Mouse (Mus musculus) left cerebral cortex, postnatal 25 days (tissue): ENCODE measurements at regions not wholly inside any gene's neighbourhood (a gene's known extent, or its start where the extent isn't known, plus 50 kb on each side); places are given as distances from the start of the nearest gene placed in this dataset.

Experiments
- DNase-seq, 2 experiments: peaks; one replicate each; pipeline ENCODE4 v3.0.0; 2022; ENCODE audit warnings: low spot score in 2 of 2, mixed read lengths in 1 of 2
- intact Hi-C: fragments of 180-260 bp; cut with DNase I; formaldehyde crosslinking; loops from one replicate; pipeline ENCODE4 v1.15.1; 2025

DNA sequence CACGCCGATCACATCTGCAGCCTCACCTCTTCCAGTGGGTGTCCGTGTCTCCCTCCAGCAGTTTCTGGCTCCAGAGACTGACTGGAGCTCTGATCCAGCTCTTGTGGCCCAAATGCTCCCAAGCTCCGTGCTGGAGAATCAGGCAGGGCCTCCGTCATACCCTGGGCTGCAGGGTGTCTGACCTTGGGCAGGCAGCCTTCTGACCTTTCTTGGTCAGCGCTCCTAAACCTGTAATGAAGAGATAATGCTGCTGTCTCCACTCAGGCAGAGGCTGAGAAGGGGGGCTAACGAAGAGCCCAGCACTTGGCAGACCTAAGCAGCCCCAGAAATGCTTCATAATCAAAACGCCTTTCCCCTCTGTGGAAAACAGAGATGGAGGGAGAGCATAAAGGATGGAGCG is 89.9 kb upstream of the Mef2a start:
- no peak for DNase-seq
- intact Hi-C loops: loop anchor here (5.0 kb wide), 1 partner anchor 90 kb away; the partner anchor contains the start of gene Mef2a

DNA sequence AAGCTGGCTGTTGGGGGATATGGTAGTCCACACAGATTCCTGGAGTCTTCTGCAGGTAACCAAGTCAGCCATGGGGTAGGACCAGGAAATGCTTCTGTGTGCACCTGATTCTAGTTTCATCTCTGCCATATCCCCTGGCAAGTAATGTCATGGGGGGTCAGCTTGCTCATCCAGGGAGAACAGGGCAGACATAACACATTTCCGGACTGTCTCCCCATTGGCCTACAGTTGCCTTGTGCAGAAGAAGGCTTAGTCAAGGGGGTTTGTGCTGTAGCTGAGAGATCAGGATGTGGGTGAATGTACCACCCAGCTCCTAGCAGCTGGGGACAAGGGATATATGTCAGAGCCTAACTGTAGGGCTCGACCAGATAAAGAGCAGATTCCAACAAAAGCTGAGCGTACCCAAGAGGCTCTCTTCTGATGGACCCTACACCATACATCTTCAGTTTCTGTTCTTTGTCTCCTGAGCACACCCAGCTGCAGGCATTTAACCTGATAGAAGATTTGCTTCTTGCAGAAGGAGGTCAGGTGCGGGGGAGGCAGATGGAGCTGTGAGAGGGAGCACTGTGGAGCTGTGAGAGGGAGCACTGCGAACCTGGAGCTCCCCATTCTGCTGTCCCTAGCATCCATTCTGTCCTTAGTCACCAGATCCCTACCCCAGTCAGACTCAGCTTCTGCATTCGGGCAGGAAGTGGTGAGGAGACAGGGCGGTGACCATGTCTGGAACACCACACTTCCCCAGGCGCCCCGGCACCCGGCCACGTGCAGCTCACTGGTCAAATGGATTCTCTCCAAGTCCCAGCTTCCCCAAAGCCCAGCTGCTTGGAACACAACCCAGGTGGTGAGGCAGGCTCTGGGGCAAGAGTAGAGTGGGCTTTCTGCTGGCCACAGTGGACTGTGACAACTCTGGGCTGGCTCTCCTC is 88.9 kb upstream of the Mef2a start:
- intact Hi-C loops: loop anchor here (5.0 kb wide), 1 partner anchor 89 kb away; the partner anchor contains the start of gene Mef2a
- DNase-seq: peak; percentile 56 to 70

DNA sequence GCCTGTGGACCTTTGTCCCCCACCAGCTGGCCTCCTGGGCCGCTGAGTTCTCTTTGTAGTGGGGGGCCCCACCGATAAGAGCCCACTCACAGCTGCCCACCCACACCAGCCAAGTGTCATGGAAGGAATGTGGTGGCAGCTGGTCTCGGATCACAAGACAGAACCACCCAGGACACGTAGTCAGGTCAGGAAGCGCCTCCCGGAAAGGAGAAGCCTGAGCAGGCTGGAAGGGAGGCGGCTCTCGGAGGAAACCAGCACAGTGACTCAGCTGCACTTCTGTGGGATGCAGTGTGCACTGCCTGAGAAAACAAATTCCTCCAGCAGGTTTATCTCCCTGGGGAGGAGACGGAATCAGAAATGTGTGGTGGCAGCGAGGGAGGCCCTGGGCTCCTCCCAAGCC is 87.2 kb upstream of the Mef2a start:
- peak in 1 of 2 experiments; percentile 79 for DNase-seq
- intact Hi-C loops: loop anchor here (5.0 kb wide), 1 partner anchor 88 kb away; the partner anchor contains the start of gene Mef2a

DNA sequence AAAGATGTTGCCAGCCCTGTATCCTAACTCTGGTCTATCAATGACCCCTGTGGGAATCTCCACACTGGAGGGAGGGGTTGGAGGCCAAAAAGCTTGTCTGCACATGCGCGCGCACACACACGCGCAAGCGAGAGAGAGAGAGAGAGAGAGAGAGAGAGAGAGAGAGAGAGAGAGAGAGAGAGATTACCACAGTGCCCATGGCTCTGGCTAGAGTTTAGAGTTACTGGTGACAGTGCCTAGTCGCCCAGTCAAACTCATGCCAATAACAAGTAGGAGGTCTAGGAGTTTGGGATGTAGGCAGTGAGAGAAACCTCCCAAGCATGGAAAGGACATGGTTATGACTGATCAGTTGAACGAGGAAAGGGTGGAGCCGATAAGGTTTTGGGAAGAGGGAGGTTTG is 86.6 kb upstream of the Mef2a start:
- intact Hi-C loops: no loop called here
- no peak for DNase-seq

DNA sequence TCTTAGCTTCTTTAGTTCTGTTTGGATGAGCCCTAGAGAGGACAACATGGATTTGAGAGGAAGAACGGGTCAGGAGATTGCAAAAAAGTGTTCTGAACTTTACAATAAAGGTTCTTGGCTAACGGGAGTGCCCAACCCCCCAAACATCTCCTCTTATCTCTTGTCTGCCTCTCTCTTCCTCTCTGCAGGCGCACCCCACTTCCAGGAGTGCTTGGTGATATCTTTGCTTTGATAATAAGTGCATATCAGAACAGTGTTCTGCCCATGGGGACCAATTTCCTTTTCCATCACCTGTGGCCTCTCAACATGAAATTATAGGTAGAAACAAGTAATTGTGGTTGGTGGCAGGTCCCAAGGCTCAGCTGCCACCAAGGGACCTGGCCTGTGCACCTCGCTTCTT is 86.0 kb upstream of the Mef2a start:
- intact Hi-C loops: no loop called here
- no peak for DNase-seq

DNA sequence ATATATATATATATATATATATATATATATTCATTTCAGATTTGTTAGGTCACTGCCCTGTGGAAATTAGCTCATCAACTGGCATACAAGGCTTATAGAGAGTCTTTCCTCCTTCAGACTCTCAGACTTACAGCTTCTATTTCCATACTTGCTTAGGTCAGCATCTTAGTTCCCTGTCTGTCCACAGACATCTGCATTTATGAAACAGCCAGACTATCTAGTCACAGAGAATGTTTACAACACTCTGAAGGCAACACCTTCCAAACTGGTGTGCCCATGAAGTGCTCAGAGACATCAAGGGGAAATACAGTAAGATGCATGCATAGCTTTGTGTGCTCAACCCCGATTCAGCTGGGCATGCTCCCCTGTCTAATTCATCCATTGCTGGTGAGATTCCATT is 85.2 kb upstream of the Mef2a start:
- DNase-seq: no peak
- intact Hi-C loops: no loop called here

DNA sequence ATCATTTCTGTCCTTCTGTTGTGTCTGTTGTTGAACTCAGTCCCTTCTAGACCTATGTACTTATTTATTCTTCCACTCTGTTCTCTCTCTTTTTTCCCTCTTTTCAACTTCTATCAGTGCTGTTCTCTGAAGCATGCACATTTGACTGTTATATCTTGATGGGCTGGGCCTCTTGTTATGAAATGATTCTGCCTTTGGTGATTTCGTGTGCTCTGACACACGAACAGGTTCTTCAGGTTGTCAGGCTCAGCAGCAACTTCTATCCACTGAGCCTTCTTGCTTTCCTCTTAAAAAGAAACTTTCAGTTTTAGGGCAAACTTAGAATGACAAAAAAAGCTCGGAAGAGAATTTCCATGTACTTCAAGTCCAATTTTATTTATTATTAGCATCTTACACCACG is 83.4 kb upstream of the Mef2a start:
- intact Hi-C loops: no loop called here
- no peak for DNase-seq

DNA sequence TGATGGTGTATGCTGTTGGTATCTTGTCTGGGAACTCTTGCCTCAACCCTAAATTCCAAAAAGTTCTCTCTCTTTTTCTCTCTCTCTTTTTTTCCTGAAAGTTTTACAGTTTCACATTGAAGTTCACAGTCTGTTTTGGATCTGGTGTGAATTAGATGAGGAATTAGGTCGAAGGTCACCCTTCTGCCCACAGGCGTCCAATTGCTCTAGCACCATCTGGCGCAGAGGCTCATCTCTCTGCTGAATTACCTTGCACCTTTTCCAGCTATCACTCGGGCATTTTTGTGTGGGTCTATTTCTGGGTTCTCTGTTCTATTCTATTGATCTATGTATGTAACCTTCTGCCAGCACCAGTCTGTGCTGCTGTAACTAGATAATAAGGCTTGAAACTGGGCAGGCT is 81.8 kb upstream of the Mef2a start:
- no peak for DNase-seq
- intact Hi-C loops: no loop called here

DNA sequence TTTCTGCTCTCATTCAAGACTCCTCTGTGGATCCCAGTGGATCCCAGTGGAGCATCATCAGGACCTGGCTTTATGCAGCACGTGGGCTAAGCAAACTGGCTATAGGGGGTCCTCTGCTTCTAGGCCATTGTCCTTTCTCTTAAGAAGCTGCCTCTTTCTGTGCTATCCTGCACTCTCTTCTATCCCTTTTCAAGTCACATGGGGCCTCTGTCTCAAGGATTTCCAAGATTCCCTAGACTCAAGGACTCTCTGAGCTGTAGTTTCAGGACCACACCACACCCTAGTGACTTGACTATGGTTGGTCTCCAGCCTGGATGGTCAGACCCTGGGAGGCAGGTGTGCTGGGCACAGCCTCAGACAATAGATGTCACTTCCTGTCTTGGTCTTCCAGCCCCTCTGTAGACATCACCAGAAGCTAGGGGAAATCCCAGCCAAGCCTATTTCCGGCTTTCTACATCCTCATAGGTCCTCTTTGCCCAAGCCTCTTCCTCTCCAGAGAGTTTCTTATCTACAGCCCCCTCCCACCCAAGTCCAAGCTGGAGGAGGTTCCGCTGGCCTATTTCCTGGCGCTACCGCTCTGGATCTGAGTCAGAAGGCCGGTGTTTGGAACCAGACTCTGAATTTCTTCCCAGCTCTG is 78.6 kb upstream of the Mef2a start:
- DNase-seq: no peak
- intact Hi-C loops: no loop called here

DNA sequence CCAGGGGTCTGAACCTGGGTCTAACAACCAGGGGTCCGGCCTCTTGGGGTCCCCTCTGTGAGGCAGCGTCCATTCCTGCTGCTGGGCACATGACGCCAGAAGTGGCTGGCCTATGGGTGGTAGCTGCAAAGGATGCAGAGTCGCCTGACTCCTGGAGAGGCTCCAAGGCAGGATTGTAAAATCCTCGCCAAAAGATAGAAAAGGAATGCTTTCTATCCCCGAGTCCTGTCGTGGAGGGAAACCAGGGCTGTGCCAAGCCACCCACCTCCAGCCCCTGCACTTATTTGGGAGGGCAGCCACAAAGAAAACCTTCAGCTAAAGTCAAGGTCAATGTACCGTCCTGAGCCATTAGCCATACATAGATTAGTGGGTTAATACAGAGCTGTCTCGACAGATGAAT is 73.9 kb upstream of the Mef2a start:
- DNase-seq: no peak
- intact Hi-C loops: no loop called here

DNA sequence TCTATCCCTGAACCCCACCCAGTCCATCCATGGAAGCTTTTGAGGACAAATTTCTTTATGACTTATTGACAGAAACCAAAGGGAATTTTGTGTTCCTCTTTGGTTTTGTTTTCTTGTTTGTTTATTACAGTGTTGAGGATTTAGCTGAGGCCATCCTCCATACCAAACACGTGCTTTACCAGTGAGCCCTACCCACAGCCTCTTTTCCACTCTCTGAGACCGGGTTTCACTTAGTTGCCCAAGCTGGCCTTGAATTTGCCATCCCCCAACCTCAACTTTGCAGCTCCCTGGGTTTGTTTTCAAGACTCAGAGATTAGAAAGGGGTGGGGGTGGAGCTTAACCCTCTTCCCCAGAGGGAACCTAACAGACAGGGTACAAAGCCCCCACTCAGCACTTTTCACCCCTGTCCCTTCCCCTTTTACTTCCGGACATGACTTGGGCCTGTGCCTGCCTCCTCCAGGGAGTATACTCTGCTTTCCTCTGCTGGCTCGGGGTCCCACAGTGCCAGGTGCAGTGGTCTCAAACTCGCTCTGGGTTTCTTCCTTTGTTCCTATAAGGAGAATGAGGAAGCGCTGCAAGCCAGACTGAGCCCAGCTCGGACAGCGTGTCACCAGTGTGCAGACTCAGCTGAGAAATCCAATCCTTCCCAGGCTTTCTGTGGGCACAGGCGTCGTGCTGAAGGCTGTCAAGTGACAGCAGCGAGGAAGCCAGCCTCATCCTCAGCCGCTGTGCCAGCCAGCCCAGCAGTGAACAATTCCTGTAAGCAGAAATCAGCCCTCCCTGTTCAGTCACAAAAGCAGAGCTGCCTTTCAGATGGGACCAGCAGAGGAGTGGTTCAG is 72.8 kb upstream of the Mef2a start:
- intact Hi-C loops: loop anchor here (2.0 kb wide), 1 partner anchor 73 kb away; the partner anchor contains the start of gene Mef2a

DNA sequence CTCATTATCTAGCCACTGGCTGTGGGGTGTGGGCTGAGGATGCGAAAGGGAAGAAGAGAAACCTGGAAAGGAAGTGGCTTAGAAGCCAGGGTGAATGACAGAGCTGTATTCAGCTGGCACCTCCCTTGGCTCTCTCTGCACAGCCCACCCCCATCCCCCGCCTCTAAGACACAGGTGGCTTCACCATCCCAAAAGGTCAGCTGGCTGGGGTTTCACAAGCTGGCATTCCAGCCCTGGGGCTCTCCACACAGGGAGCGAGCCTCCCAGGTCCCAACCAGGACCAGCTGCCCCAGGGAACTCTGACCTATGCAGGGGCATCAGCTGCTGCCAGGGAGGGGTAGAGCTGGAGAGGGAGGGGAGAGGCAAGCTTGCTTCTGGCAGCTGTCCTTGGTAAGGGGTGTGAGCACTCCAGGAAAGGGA is 71.9 kb upstream of the Mef2a start:
- intact Hi-C loops: loop anchor here (2.0 kb wide), 1 partner anchor 72 kb away; the partner anchor contains the start of gene Mef2a
- DNase-seq: no peak

More for the DNA sequence above, 72.8 kb upstream of the Mef2a start:
- peak; percentile 45 to 72 for DNase-seq

DNA sequence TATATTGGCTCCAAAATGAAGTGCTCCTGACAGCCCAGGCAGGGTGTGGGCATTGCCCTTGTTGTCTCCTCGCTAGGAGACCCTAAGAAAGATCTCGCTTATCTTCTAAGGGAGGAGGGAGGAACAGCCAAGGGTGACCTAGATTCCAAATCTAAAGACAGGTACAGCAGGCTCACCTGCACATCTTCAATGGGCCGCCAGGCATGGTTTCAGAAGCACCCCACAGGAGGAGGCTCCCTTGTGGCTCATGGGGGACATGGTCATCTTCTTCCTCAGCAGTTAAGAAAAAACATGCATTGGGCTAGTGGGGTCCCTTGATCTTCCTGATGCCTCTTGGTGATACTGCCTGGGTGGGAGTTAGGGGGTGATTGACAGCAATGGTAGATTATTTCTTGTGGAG is 71.0 kb upstream of the Mef2a start:
- no peak for DNase-seq
- intact Hi-C loops: loop anchor here (2.0 kb wide), 1 partner anchor 71 kb away; the partner anchor contains the start of gene Mef2a

DNA sequence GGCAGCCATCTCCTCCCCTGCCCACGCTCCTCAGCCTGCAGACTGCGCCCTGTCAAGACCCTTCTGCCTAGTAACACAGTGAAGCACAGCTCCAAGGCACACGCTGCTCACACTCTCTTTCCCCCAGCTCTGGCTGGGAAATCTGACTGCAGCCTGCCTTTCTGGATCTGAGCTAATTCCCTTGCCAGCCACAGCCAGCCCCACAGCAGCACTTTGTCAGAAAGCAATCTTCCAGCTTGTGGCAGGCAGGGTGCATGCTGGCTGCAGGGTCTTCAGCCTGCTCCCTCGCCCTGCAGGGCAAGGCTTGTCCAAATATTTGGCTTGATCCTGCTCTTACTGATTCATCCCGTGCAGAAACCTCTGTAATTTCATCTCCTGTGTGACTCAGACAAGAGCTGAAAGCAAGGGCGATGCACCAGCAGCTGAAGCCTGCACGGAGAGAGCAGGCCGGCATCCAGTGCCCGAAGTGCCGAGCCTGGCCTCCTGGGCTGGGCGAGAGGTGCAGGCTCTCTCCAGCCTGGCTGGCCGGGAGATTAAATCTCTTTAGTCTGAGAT is 70.4 kb upstream of the Mef2a start:
- intact Hi-C loops: no loop called here

DNA sequence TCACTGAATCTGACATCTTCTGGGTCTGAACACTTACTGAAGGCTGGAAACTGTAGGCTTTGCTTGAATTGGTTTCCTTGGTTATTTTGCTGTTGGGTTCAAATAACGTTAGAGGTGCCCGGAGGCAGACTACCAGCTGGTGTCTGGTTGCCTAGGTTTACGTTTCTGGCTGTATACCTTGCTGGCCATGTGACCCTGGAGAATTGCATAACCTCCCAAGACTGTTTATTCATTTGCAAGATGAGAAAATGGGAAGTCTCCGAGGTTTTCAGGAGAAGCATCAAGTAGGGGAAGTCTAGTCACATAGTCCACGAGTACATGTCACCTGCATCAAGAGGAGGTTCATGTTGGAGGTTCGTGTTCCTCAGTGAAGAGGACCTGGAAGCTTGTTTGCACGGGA is 69.6 kb upstream of the Mef2a start:
- intact Hi-C loops: no loop called here
- no peak for DNase-seq

More for the DNA sequence above, 70.4 kb upstream of the Mef2a start:
- peak; percentile 67 to 68 for DNase-seq

DNA sequence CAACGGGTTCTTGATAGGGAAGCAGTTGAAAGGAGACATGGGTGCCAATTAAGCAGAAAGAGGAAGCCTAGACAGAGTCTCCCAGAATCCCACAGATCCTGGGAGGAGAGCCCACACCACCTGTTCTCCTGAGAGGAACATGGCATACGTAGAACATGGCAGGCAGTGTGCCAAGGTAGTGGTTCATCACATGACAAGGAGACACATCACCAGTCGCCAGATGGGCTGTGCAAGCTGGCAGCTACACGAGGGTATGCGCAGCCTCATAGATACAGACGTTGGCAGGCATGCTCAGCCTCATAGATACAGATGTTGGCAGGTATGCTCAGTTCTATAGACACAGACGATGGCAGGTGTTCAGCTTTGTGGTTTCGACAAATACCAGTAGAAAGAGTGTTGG is 68.1 kb upstream of the Mef2a start:
- intact Hi-C loops: no loop called here
- DNase-seq: peak in 1 of 2 experiments; percentile 59

DNA sequence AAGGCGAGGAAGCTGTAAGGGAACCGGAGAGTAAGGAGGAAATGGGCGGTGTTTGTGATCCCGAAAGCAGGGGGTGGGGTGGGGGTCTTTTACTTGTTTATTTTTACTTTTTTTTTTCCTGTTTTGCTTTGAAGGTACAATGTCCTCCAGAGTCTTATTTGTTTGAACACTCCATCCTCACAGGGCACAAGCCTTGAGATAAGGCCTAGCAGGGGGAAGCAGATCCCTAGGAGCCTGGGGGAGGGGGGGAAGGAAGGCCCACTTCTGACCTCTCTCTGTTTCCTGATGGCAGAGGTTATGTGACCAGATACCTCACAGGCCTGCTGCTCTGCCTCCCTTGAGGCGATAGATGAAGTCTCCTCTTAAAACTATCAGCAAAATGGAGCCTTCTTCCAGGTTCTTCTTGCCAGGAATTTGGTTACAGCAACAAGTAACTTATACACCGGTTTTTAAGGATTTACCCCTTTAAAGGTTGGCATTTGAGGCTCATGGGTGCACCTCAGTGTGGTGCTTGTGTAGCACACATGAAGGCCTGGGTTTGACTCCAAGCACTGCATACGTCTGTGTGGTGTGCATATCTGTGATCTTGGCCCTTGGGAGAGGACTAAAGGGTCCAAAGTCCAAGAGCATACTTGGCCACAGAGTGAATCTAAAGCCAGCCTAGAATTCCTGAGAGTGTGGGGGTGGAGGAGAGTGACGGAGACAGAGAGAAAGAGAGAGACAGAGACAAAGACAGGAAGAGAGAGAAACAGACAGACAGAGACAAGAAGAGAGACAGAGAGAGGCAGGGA is 64.8 kb upstream of the Mef2a start:
- intact Hi-C loops: no loop called here

DNA sequence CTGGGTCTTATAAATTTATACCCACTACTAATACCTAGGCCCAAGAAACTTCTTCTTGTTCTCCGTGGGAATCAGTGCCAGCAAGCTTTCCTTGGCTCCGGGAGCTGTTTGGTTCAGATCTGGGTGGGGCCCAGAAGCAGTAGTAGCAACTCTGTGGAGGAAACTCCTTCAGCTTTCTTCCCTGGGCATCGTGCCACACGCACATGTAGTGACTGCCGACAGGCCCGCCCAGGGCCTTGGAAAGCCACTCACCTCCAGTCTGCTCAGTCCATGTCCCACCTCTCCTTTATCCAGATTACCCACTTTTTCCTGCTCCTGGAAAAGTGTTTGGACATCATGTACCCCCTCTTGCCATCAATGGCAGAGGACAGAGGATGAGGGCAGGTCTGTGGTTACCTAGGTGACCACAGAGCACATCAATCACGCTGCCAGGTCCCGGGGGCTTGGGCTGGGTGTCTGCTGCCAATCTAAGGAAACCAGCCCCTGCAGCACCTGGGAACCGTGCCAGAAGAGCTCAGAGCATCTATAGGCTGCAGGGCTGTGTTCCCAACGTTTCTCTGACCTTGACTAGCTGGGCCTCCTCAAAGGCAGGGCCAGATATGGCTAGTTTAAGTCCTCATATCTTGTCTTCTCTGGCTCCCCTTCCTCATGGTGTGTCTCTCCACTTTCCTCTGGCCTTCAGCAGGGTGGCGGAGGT is 63.1 kb upstream of the Mef2a start:
- peak in 1 of 2 experiments; percentile 38 for DNase-seq
- intact Hi-C loops: no loop called here

More for the DNA sequence above, 64.8 kb upstream of the Mef2a start:
- no peak for DNase-seq
